Comparison of ENCODE assay signal across 8 mouse cellular contexts in genomic region chr1:135368245-135368644, GRCm38 (mm10). TPM values are rescaled to one million over a fixed set of nuclear protein-coding genes. Genes with fewer than 3 reads are reported as not detected.
A peak's percentile ranks its signal among the peaks of the same experiment; 100 is the strongest.
DNase-seq lines count a peak whose midpoint lies in the region; ATAC-seq and TF ChIP-seq lines count a peak whose summit lies in the region.

No protein-coding gene starts in this region.

- peak overlapping the region; percentile 47 for H3K4me3 ChIP-seq in forebrain, postnatal 0 days (ENCODE audit: low read depth, low read length)
- peak overlapping the region; percentile 75 for H3K4me3 ChIP-seq in layer of hippocampus, adult 2 months
- peak overlapping the region; percentile 43 for H3K4me3 ChIP-seq in lung, adult 2 months (replicated peaks; ENCODE audit: extremely low read depth, low read depth, low read length)
- peak overlapping the region; percentile 50 for H3K4me3 ChIP-seq in neural tube, embryonic 15.5 days (replicated peaks)

- no peaks in the 10 kb centered on the region for H3K27me3 ChIP-seq in forebrain, postnatal 0 days (ENCODE audit: insufficient read depth, low read length)
- no peaks in the 10 kb centered on the region for H3K27me3 ChIP-seq in neural tube, embryonic 15.5 days (replicated peaks)

- TF ChIP-seq CTCF in forebrain, postnatal 0 days (IDR thresholded peaks at IDR 0.05; ENCODE audit: low read depth), result peak; percentile 95
- TF ChIP-seq CTCF in layer of hippocampus, adult 2 months (conservative IDR thresholded peaks at IDR 0.05), result peak; percentile 96
- TF ChIP-seq CTCF in lung, adult 2 months (IDR thresholded peaks at IDR 0.05; ENCODE audit: insufficient read depth, low read length), result peak; percentile 80

- no peak for TF ChIP-seq POLR2A in lung, adult 2 months (IDR thresholded peaks at IDR 0.05; ENCODE audit: borderline replicate concordance, extremely low read depth, low read depth, low read length)

- no peak overlapping the region for H3K27ac ChIP-seq in forebrain, postnatal 0 days (ENCODE audit: low read depth, low read length)
- H3K27ac ChIP-seq in layer of hippocampus, adult 2 months, result peak overlapping the region; percentile 97
- 0 out of 2 replicates have a peak overlapping the region, but pooled peaks have one; percentile 56 for H3K27ac ChIP-seq in neural tube, embryonic 15.5 days (replicated peaks)

- DNase-seq in ES-CJ7 (ENCODE audit: low read depth, low spot score), result peak; percentile 100
- peak; percentile 91 for DNase-seq in cerebellum, adult 11-12 months
- peak; percentile 93 for DNase-seq in forebrain, postnatal 0 days
- DNase-seq in heart, postnatal 36 days, result peak; percentile 89
- peak; percentile 92 for DNase-seq in layer of hippocampus, adult 2 months (ENCODE audit: low spot score in 2 of 2)
- DNase-seq in lung, adult 2 months, result peak; percentile 83
- DNase-seq in testis, postnatal 14 days (ENCODE audit: low spot score), result peak; percentile 77

- peak; percentile 92 for ATAC-seq in forebrain, postnatal 0 days
- peak; percentile 85 for ATAC-seq in neural tube, embryonic 15.5 days (ENCODE audit: low FRiP score)

- no peaks in the 10 kb centered on the region for H3K9me3 ChIP-seq in forebrain, postnatal 0 days (ENCODE audit: low read length)
- H3K9me3 ChIP-seq in neural tube, embryonic 15.5 days (replicated peaks), result no peaks in the 10 kb centered on the region

- H3K4me1 ChIP-seq in forebrain, postnatal 0 days (ENCODE audit: insufficient read depth), result no peaks in the 10 kb centered on the region
- H3K4me1 ChIP-seq in lung, adult 2 months (ENCODE audit: control insufficient read depth, insufficient read depth, low read length), result peaks cover 8% of the 10 kb centered on the region; the same call in 1 of the 2 replicates
- H3K4me1 ChIP-seq in neural tube, embryonic 15.5 days, result peaks cover 39% of the 10 kb centered on the region

- intact Hi-C loops in heart, postnatal 36 days (cut with DNase I), result loop anchor here (1.0 to 2.0 kb wide), 6 partner anchors 55 to 257 kb away; partner anchors contain the start of genes Elf3 and Timm17a

- H3K36me3 ChIP-seq in forebrain, postnatal 0 days (ENCODE audit: insufficient read depth), result no peaks in the 10 kb centered on the region
- H3K36me3 ChIP-seq in neural tube, embryonic 15.5 days, result 0 out of 2 replicates have a peak, but pooled peaks cover 3% of the 10 kb centered on the region

- peak overlapping the region; percentile 85 for H3K4me2 ChIP-seq in forebrain, postnatal 0 days (ENCODE audit: low read depth)
- peak overlapping the region; percentile 97 for H3K4me2 ChIP-seq in neural tube, embryonic 15.5 days

- WGBS in forebrain, postnatal 0 days, result 0% methylated on average over 20 of the region's 20 CpGs
- WGBS in lung, adult 2 months, result 2% methylated on average over 20 of the region's 20 CpGs
- under 1% methylated on average over 20 of the region's 20 CpGs for WGBS in neural tube, embryonic 15.5 days

- peak overlapping the region; percentile 56 for H3K9ac ChIP-seq in forebrain, postnatal 0 days
- H3K9ac ChIP-seq in neural tube, embryonic 15.5 days (replicated peaks), result peak overlapping the region; percentile 69

RNA-seq across cellular contexts. Expression of gene Shisa4, which starts 6.8 kb away (rescaled TPM):
- 80.9 and 98.2 TPM in 2 replicates for total RNA-seq in forebrain, postnatal 0 days (2014; rRNA removed)
- 97.6 and 120 TPM in 2 replicates for polyA plus RNA-seq in forebrain, postnatal 0 days (2015; fragmentation: Nextera tagmentation; extraction: Ambion mirVana)
- 1 to 10 TPM; 3.0 to 3.2 TPM for total RNA-seq in heart, postnatal 36 days (2021)
- total RNA-seq in layer of hippocampus, adult 2 months (2021), result 100 to 1,000 TPM; 121 TPM
- 14.0 and 16.7 TPM in 2 replicates for polyA plus RNA-seq in lung, adult 2 months (2012; rRNA removed)
- 100 and 121 TPM in 2 replicates for polyA plus RNA-seq in neural tube, embryonic 15.5 days (2015; fragmentation: Nextera tagmentation; extraction: Ambion mirVana)

RNA-seq across cellular contexts. Expression of gene Lmod1, which starts 43.6 kb away (rescaled TPM):
- 0.31 and 0.52 TPM in 2 replicates for total RNA-seq in forebrain, postnatal 0 days (2014; rRNA removed)
- 0.21 TPM in 2 replicates for polyA plus RNA-seq in forebrain, postnatal 0 days (2015; fragmentation: Nextera tagmentation; extraction: Ambion mirVana)
- 1 to 10 TPM; 2.9 to 3.7 TPM for total RNA-seq in heart, postnatal 36 days (2021)
- total RNA-seq in layer of hippocampus, adult 2 months (2021), result under 1 TPM; 0.39 to 0.61 TPM
- polyA plus RNA-seq in lung, adult 2 months (2012; rRNA removed), result 9.3 and 12.9 TPM in 2 replicates
- 0.15 and 1.4 TPM in 2 replicates for polyA plus RNA-seq in neural tube, embryonic 15.5 days (2015; fragmentation: Nextera tagmentation; extraction: Ambion mirVana)

RNA-seq across cellular contexts. Expression of gene Timm17a, which starts 54.7 kb away (rescaled TPM):
- total RNA-seq in forebrain, postnatal 0 days (2014; rRNA removed), result 29.9 and 36.1 TPM in 2 replicates
- 141 and 151 TPM in 2 replicates for polyA plus RNA-seq in forebrain, postnatal 0 days (2015; fragmentation: Nextera tagmentation; extraction: Ambion mirVana)
- total RNA-seq in heart, postnatal 36 days (2021), result 100 to 1,000 TPM; 366 to 397 TPM
- total RNA-seq in layer of hippocampus, adult 2 months (2021), result 100 to 1,000 TPM; 177 to 178 TPM
- polyA plus RNA-seq in lung, adult 2 months (2012; rRNA removed), result 29.6 and 51.9 TPM in 2 replicates
- 181 and 191 TPM in 2 replicates for polyA plus RNA-seq in neural tube, embryonic 15.5 days (2015; fragmentation: Nextera tagmentation; extraction: Ambion mirVana)

Comparison
In these comparisons a context has a peak if more than half of its experiments do, and no peak if none do; other contexts are left out.
1. RNA of gene Shisa4, which starts 6.8 kb away (total RNA-seq): 121 TPM in layer of hippocampus, adult 2 months and 80.9 to 98.2 TPM in forebrain, postnatal 0 days; 3.0 to 3.2 TPM in heart, postnatal 36 days; every median in the first group is over 10 times any median in the second.
2. Peak in every context shown above with its lines, with median percentiles within 50 percentile points of each other: DNase-seq, H3K4me3 ChIP-seq and CTCF ChIP-seq.